Mouse (Mus musculus): ENCODE results near the gene Gm10717. TPM values are rescaled to one million over a fixed set of nuclear protein-coding genes. Genes with fewer than 3 reads are reported as not detected.
"Not testable (repeated sequence)": the region's sequence is repeated elsewhere in the genome, so short reads cannot be mapped to it uniquely, and the experiment has no call there.

Gene Gm10717
- total RNA-seq (2022): not detected

GRCm38 (mm10) chr9:3024912-3025467, at the start of gene Gm10717:
Gene Gm10717 (plus strand): TSS chr9:3025417.
- DNase-seq (ENCODE audit: low spot score in 2 of 2): peak; percentile 14

GRCm38 (mm10) chr9:3000445-3000972, 24.7 kb upstream of the Gm10717 start, which contains the start of gene Gm10722:
Gene Gm10722 (plus strand): TSS chr9:3000922.
- peak; percentile 2 to 7 for DNase-seq (ENCODE audit: low spot score in 2 of 2)

- peak; percentile 7 to 14 for DNase-seq (ENCODE audit: low spot score in 2 of 2)
Measured at GRCm38 (mm10) chr9:3001006-3001405, 24.2 kb upstream of the Gm10717 start.

GRCm38 (mm10) chr9:3001948-3002659, 23.1 kb upstream of the Gm10717 start:
- DNase-seq (ENCODE audit: low spot score in 2 of 2): peak; percentile 97 to 99

GRCm38 (mm10) chr9:3002794-3003396, 22.3 kb upstream of the Gm10717 start, which contains the start of gene Gm11168:
Gene Gm11168 (plus strand): TSS chr9:3003346.
- DNase-seq (ENCODE audit: low spot score in 2 of 2): not testable (repeated sequence)

GRCm38 (mm10) chr9:3006179-3006578, 19.0 kb upstream of the Gm10717 start:
- DNase-seq (ENCODE audit: low spot score in 2 of 2): not testable (repeated sequence)

- DNase-seq (ENCODE audit: low spot score in 2 of 2): peak; percentile 98 to 99
Measured at GRCm38 (mm10) chr9:3006636-3007035, 18.6 kb upstream of the Gm10717 start.

- DNase-seq (ENCODE audit: low spot score in 2 of 2): not testable (repeated sequence)
Measured at GRCm38 (mm10) chr9:3007272-3007671, 17.9 kb upstream of the Gm10717 start.

GRCm38 (mm10) chr9:3009331-3009730, 15.9 kb upstream of the Gm10717 start:
- DNase-seq (ENCODE audit: low spot score in 2 of 2): not testable (repeated sequence)

- not testable (repeated sequence) for DNase-seq (ENCODE audit: low spot score in 2 of 2)
Measured at GRCm38 (mm10) chr9:3012054-3012621, 13.1 kb upstream of the Gm10717 start.

GRCm38 (mm10) chr9:3012733-3013279, 12.4 kb upstream of the Gm10717 start, which contains the start of gene Gm10721:
Gene Gm10721 (plus strand): TSS chr9:3013140.
- DNase-seq (ENCODE audit: low spot score in 2 of 2): not testable (repeated sequence)

GRCm38 (mm10) chr9:3015354-3015753, 9.9 kb upstream of the Gm10717 start, which contains the start of gene Gm10720:
Gene Gm10720 (plus strand): TSS chr9:3015654.
- not testable (repeated sequence) for DNase-seq (ENCODE audit: low spot score in 2 of 2)

GRCm38 (mm10) chr9:3015896-3016295, 9.3 kb upstream of the Gm10717 start:
- not testable (repeated sequence) for DNase-seq (ENCODE audit: low spot score in 2 of 2)

GRCm38 (mm10) chr9:3017108-3017507, 8.1 kb upstream of the Gm10717 start, which contains the start of gene Gm10719:
Gene Gm10719 (plus strand): TSS chr9:3017408.
- not testable (repeated sequence) for DNase-seq (ENCODE audit: low spot score in 2 of 2)

- DNase-seq (ENCODE audit: low spot score in 2 of 2): peak in 1 of 2 experiments; percentile 98
Measured at GRCm38 (mm10) chr9:3018944-3019343, 6.3 kb upstream of the Gm10717 start.

GRCm38 (mm10) chr9:3019835-3020727, 5.1 kb upstream of the Gm10717 start:
- peak; percentile 35 to 62 for DNase-seq (ENCODE audit: low spot score in 2 of 2)

GRCm38 (mm10) chr9:3022316-3023008, 2.8 kb upstream of the Gm10717 start:
- peak; percentile 67 to 80 for DNase-seq (ENCODE audit: low spot score in 2 of 2)

GRCm38 (mm10) chr9:3023312-3023984, 1.8 kb upstream of the Gm10717 start, which contains the start of gene Gm10718:
Gene Gm10718 (plus strand): TSS chr9:3023547.
- peak; percentile 20 to 37 for DNase-seq (ENCODE audit: low spot score in 2 of 2)
